Comparison of ENCODE assay signal across 9 mouse cellular contexts in genomic region chr1:87574353-87574752, GRCm38 (mm10). TPM values are rescaled to one million over a fixed set of nuclear protein-coding genes. Genes with fewer than 3 reads are reported as not detected.
DNase-seq lines count a peak whose midpoint lies in the region; ATAC-seq and TF ChIP-seq lines count a peak whose summit lies in the region.
"Had no signal": no experiment of that assay in that cellular context is flagged by ENCODE, and none has a peak within 500 bp of the region (broad histone marks: within the 10 kb centered on the region; RNA-seq: fewer than 3 reads in every experiment).

No protein-coding gene starts in this region.

- ATAC-seq in lung, embryonic 16.5 days (ENCODE audit: low read depth), result peak; percentile 41
- 0 out of 2 replicates have a peak, but pooled peaks have one; percentile 17 for ATAC-seq in stomach, embryonic 15.5 days (ENCODE audit: insufficient read depth, low FRiP score, low read depth)
- ATAC-seq: CD4-positive, CD25-positive, alpha-beta regulatory T cell, adult 4 months had no signal

- H3K27me3 ChIP-seq in lung, embryonic 16.5 days (ENCODE audit: control insufficient read depth, insufficient read depth, low read depth, low read length), result no peaks in the 10 kb centered on the region
- H3K27me3 ChIP-seq in stomach, embryonic 15.5 days (replicated peaks), result no peaks in the 10 kb centered on the region

- peaks cover 15% of the 10 kb centered on the region; the same call in 1 of the 2 replicates for H3K4me1 ChIP-seq in lung, embryonic 16.5 days (replicated peaks; ENCODE audit: control insufficient read depth, insufficient read depth, low read length)
- peaks cover 6% of the 10 kb centered on the region for H3K4me1 ChIP-seq in lung, adult 2 months (ENCODE audit: control insufficient read depth, insufficient read depth, low read length)
- peaks cover 16% of the 10 kb centered on the region for H3K4me1 ChIP-seq in stomach, embryonic 15.5 days

- H3K9ac ChIP-seq in lung, embryonic 16.5 days (ENCODE audit: low read length), result no peak overlapping the region
- no peak overlapping the region for H3K9ac ChIP-seq in stomach, embryonic 15.5 days

- intact Hi-C loops in gastrocnemius, postnatal 36 days (cut with DNase I), result no loop called here
- intact Hi-C loops in left cerebral cortex, postnatal 10 days (cut with DNase I), result no loop called here

- H3K9me3 ChIP-seq in lung, embryonic 16.5 days (ENCODE audit: control insufficient read depth, low read length), result no peaks in the 10 kb centered on the region
- no peaks in the 10 kb centered on the region for H3K9me3 ChIP-seq in stomach, embryonic 15.5 days

- peak; percentile 11 for DNase-seq in embryo, embryonic 11 days
- DNase-seq in embryo, embryonic 10 days (ENCODE audit: low spot score), result no peak
- no peak for DNase-seq in lung, adult 2 months
- DNase-seq in layer of hippocampus, postnatal 36 days, result peak; percentile 5 to 9
- no peak for DNase-seq in gastrocnemius, postnatal 36 days
- no peak for DNase-seq in left cerebral cortex, postnatal 10 days (ENCODE audit: extremely low spot score in 1 of 2, low spot score in 2 of 2)

- 46% methylated on average over 6 of the region's 6 CpGs for WGBS in lung, embryonic 16.5 days
- 54% methylated on average over 6 of the region's 6 CpGs for WGBS in lung, adult 2 months
- WGBS in stomach, embryonic 15.5 days, result 37% methylated on average over 6 of the region's 6 CpGs

- no peak for TF ChIP-seq CTCF in lung, adult 2 months (IDR thresholded peaks at IDR 0.05; ENCODE audit: insufficient read depth, low read length)

- H3K4me3 ChIP-seq in lung, embryonic 16.5 days (ENCODE audit: low read length), result peak overlapping the region; percentile 13
- no peak overlapping the region for H3K4me3 ChIP-seq in lung, adult 2 months (replicated peaks; ENCODE audit: extremely low read depth, low read depth, low read length)
- peak overlapping the region; percentile 5; the same call in 1 of the 2 replicates for H3K4me3 ChIP-seq in stomach, embryonic 15.5 days (replicated peaks)

- TF ChIP-seq POLR2A in lung, adult 2 months (IDR thresholded peaks at IDR 0.05; ENCODE audit: borderline replicate concordance, extremely low read depth, low read depth, low read length), result no peak

- H3K36me3 ChIP-seq in lung, embryonic 16.5 days (ENCODE audit: control insufficient read depth, insufficient read depth, low read length), result no peaks in the 10 kb centered on the region
- H3K36me3 ChIP-seq in stomach, embryonic 15.5 days, result no peaks in the 10 kb centered on the region

- peak overlapping the region; percentile 92 for H3K27ac ChIP-seq in lung, embryonic 16.5 days (ENCODE audit: low read length)
- peak overlapping the region; percentile 89 for H3K27ac ChIP-seq in stomach, embryonic 15.5 days

- H3K4me2 ChIP-seq in lung, embryonic 16.5 days (ENCODE audit: low read depth, low read length), result peak overlapping the region; percentile 21
- H3K4me2 ChIP-seq in stomach, embryonic 15.5 days, result peak overlapping the region; percentile 42

RNA-seq across cellular contexts. Expression of gene Ngef, which starts 0.7 kb away (rescaled TPM):
- 5.6 TPM in 2 replicates for polyA plus RNA-seq in lung, embryonic 16.5 days (2015; fragmentation: Nextera tagmentation; extraction: Ambion mirVana)
- polyA plus RNA-seq in lung, adult 2 months (2012; rRNA removed), result 7.2 and 7.4 TPM in 2 replicates
- 10 to 100 TPM; 91.3 to 99.4 TPM for total RNA-seq in layer of hippocampus, postnatal 36 days (2021)
- polyA plus RNA-seq in stomach, embryonic 15.5 days (2015; fragmentation: Nextera tagmentation; extraction: Ambion mirVana), result 12.2 and 14.6 TPM in 2 replicates
- total RNA-seq in gastrocnemius, postnatal 36 days (2021), result under 1 TPM; 0.26 to 0.32 TPM
- total RNA-seq in left cerebral cortex, postnatal 10 days (2021), result 100 to 1,000 TPM; 198 to 200 TPM
- polyA plus RNA-seq: CD4-positive, CD25-positive, alpha-beta regulatory T cell, adult 4 months had no signal

RNA-seq across cellular contexts. Expression of gene Inpp5d, which starts 45.8 kb away (rescaled TPM):
- polyA plus RNA-seq in lung, embryonic 16.5 days (2015; fragmentation: Nextera tagmentation; extraction: Ambion mirVana), result 11.9 and 13.6 TPM in 2 replicates
- 86.5 and 123 TPM in 2 replicates for polyA plus RNA-seq in lung, adult 2 months (2012; rRNA removed)
- total RNA-seq in layer of hippocampus, postnatal 36 days (2021), result 10 to 100 TPM; 14.8 to 20.7 TPM
- polyA plus RNA-seq in stomach, embryonic 15.5 days (2015; fragmentation: Nextera tagmentation; extraction: Ambion mirVana), result 5.1 and 6.7 TPM in 2 replicates
- 1 to 10 TPM; 3.8 to 5.3 TPM for total RNA-seq in gastrocnemius, postnatal 36 days (2021)
- total RNA-seq in left cerebral cortex, postnatal 10 days (2021), result 10 to 100 TPM; 14.1 to 17.8 TPM

Comparison
In these comparisons a context has a peak if more than half of its experiments do, and no peak if none do; other contexts are left out.
1. DNase-seq: peak in embryo, embryonic 11 days (single experiment) and layer of hippocampus, postnatal 36 days (2 of 2); none in embryo, embryonic 10 days (single experiment), lung, adult 2 months (single experiment), gastrocnemius, postnatal 36 days (0 of 2) and left cerebral cortex, postnatal 10 days (0 of 2).
2. RNA of gene Ngef, which starts 0.7 kb away (total RNA-seq): 198 to 200 TPM in left cerebral cortex, postnatal 10 days and 91.3 to 99.4 TPM in layer of hippocampus, postnatal 36 days; 0.26 to 0.32 TPM in gastrocnemius, postnatal 36 days; every median in the first group is over 10 times any median in the second.